Mouse (Mus musculus) kidney, adult 2 months (tissue): ENCODE measurements around the gene Gm49711. TPM values are rescaled to one million over a fixed set of nuclear protein-coding genes. Genes with fewer than 3 reads are reported as not detected.
"Not testable (repeated sequence)": the region's sequence is repeated elsewhere in the genome, so short reads cannot be mapped to it uniquely, and the experiment has no call there.

ENCODE experiments used
- DNase-seq: peaks from one replicate; pipeline ENCODE4 v3.0.0; 2021
- H3K27ac ChIP-seq: fragments of 200-500 bp; 2 replicates; pipeline ENCODE4 v1.5.1; 2012; ENCODE audit warnings: low read depth, low read length, control low read depth, inconsistent platforms; ENCODE audit not compliant: insufficient read depth
- H3K27me3 ChIP-seq: fragments of 200-500 bp; replicated peaks from 2 replicates; pipeline ENCODE4 v1.6.1; 2012; ENCODE audit warnings: mild to moderate bottlenecking, moderate library complexity, low read length, inconsistent platforms; ENCODE audit not compliant: control insufficient read depth, insufficient read depth
- H3K36me3 ChIP-seq: fragments of 200-500 bp; 2 replicates; pipeline ENCODE4 v1.6.1; 2012; ENCODE audit warnings: mild to moderate bottlenecking, moderate library complexity, low read length, inconsistent platforms; ENCODE audit not compliant: control insufficient read depth, insufficient read depth
- H3K4me1 ChIP-seq: fragments of 200-500 bp; 2 replicates; pipeline ENCODE4 v1.6.1; 2011; ENCODE audit warnings: low read length; ENCODE audit not compliant: control insufficient read depth, insufficient read depth
- H3K4me3 ChIP-seq: fragments of 200-500 bp; 2 replicates; pipeline ENCODE4 v1.5.1; 2011; ENCODE audit warnings: mild to moderate bottlenecking, low read depth, low read length, control low read depth; ENCODE audit not compliant: insufficient read depth
- CTCF ChIP-seq: fragments of 200-500 bp; conservative IDR thresholded peaks from 2 replicates; pipeline ENCODE4 v1.5.1; 2011; ENCODE audit warnings: low read depth, mild to moderate bottlenecking, control low read depth, low read length, moderate library complexity, mixed read lengths; ENCODE audit not compliant: insufficient read depth, insufficient read length
- POLR2A ChIP-seq: fragments of 200-500 bp; IDR thresholded peaks from one replicate; pipeline ENCODE4 v1.6.1; 2011; ENCODE audit warnings: low read depth, low read length, control low read depth
- WGBS: fragments of 180-500 bp; shearing (Covaris S2); methylation state at CpG from one replicate; pipeline ENCODE4 v1.1.7; 2018; 5-methylcytosine and 5-hydroxymethylcytosine counted together
- polyA plus RNA-seq: library from polyadenylated mRNA; depleted of rRNA; stranded (reverse); fragments of >200 nt; gene quantifications from 2 replicates; pipeline ENCODE4 v1.2.3, GENCODE M21; 2012

Gm49711 gene
- polyA plus RNA-seq, 1 experiment, result not detected

GRCm38 (mm10) chr16:92100111-92100510 is 42.0 kb downstream of the Gm49711 start:
- Histone ChIP-seq H3K4me3 (no peak overlapping the region), H3K27ac (no peak overlapping the region), H3K4me1 (peaks cover 24% of the 10 kb centered on the region; the same call in 1 of the 2 replicates), H3K27me3 (no peaks in the 10 kb centered on the region), H3K36me3 (no peaks in the 10 kb centered on the region)
- DNase-seq, result no peak
- TF ChIP-seq CTCF (no peak), POLR2A (no peak)
- WGBS, result 64% methylated on average over 4 of the region's 4 CpGs

- DNase-seq, result no peak
- TF ChIP-seq POLR2A, result no peak
- no peak for TF ChIP-seq CTCF
- Histone ChIP-seq H3K36me3 (no peaks in the 10 kb centered on the region), H3K27ac (peak overlapping the region; percentile 53; the same call in 1 of the 2 replicates), H3K27me3 (no peaks in the 10 kb centered on the region), H3K4me3 (no peak overlapping the region), H3K4me1 (peaks cover 32% of the 10 kb centered on the region; the same call in 1 of the 2 replicates)
- 59% methylated on average over 5 of the region's 5 CpGs for WGBS
Observed at GRCm38 (mm10) chr16:92102115-92102514, 44.0 kb downstream of the Gm49711 start.

- Histone ChIP-seq H3K4me1 (peaks cover 32% of the 10 kb centered on the region; the same call in 1 of the 2 replicates), H3K27ac (peak overlapping the region; percentile 53)
- H3K36me3 ChIP-seq, H3K4me3 ChIP-seq, H3K27me3 ChIP-seq, DNase-seq: not testable (repeated sequence)
- 79% methylated on average over 6 of the region's 7 CpGs for WGBS
Observed at GRCm38 (mm10) chr16:92102931-92103330, 44.8 kb downstream of the Gm49711 start.

- Histone ChIP-seq H3K27ac (peak overlapping the region; percentile 61), H3K4me3 (no peak overlapping the region), H3K4me1 (peaks cover 32% of the 10 kb centered on the region; the same call in 1 of the 2 replicates), H3K27me3 (no peaks in the 10 kb centered on the region), H3K36me3 (no peaks in the 10 kb centered on the region)
- 33% methylated on average over 9 of the region's 9 CpGs for WGBS
- TF ChIP-seq CTCF, result no peak
- no peak for TF ChIP-seq POLR2A
- peak; percentile 70 for DNase-seq
Observed at GRCm38 (mm10) chr16:92103572-92104331, 45.6 kb downstream of the Gm49711 start.

- 67% methylated on average over 2 of the region's 2 CpGs for WGBS
Observed at GRCm38 (mm10) chr16:92104332-92104590, 46.1 kb downstream of the Gm49711 start.

GRCm38 (mm10) chr16:92104951-92105350 is 46.8 kb downstream of the Gm49711 start:
- Histone ChIP-seq H3K27ac (peak overlapping the region; percentile 62), H3K27me3 (no peaks in the 10 kb centered on the region), H3K36me3 (no peaks in the 10 kb centered on the region), H3K4me3 (no peak overlapping the region), H3K4me1 (peaks cover 32% of the 10 kb centered on the region; the same call in 1 of the 2 replicates)
- no peak for DNase-seq
- TF ChIP-seq CTCF (no peak), POLR2A (no peak)
- WGBS, result 79% methylated on average over 2 of the region's 2 CpGs

More at GRCm38 (mm10) chr16:92104332-92104590, 46.1 kb downstream of the Gm49711 start:
- Histone ChIP-seq H3K4me3 (no peak overlapping the region), H3K27ac (peak overlapping the region; percentile 61), H3K36me3 (no peaks in the 10 kb centered on the region), H3K4me1 (peaks cover 32% of the 10 kb centered on the region; the same call in 1 of the 2 replicates), H3K27me3 (no peaks in the 10 kb centered on the region)
- DNase-seq, result no peak
- no peak for TF ChIP-seq CTCF
- TF ChIP-seq POLR2A, result no peak

GRCm38 (mm10) chr16:92105631-92106030 is 47.5 kb downstream of the Gm49711 start:
- WGBS, result 42% methylated on average over 3 of the region's 3 CpGs
- DNase-seq, result peak; percentile 84

More at GRCm38 (mm10) chr16:92105631-92106030, 47.5 kb downstream of the Gm49711 start:
- H3K27ac ChIP-seq, result peak overlapping the region; percentile 62
- H3K4me1 ChIP-seq, result peaks cover 32% of the 10 kb centered on the region; the same call in 1 of the 2 replicates
- TF ChIP-seq CTCF (no peak), POLR2A (no peak)
- H3K4me3 ChIP-seq, result no peak overlapping the region
- H3K27me3 ChIP-seq, result no peaks in the 10 kb centered on the region
- no peaks in the 10 kb centered on the region for H3K36me3 ChIP-seq
